Mouse (Mus musculus) retina, adult 2 months (tissue): ENCODE measurements around the gene Ror2.

Source experiments
- DNase-seq: peaks from one replicate; pipeline ENCODE4 v3.0.0-alpha.2; 2012; ENCODE audit warnings: low read depth, low spot score

The Ror2 gene

GRCm38 (mm10) chr13:53233826-53234786 lies 51.8 kb downstream of the Ror2 start:
- no peak for DNase-seq

GRCm38 (mm10) chr13:53233381-53233780 lies 52.5 kb downstream of the Ror2 start:
- no peak for DNase-seq

GRCm38 (mm10) chr13:53232419-53232818 lies 53.5 kb downstream of the Ror2 start:
- no peak for DNase-seq

- DNase-seq, result no peak
These were observed 55.3 kb downstream of the Ror2 start for GRCm38 (mm10) chr13:53230446-53231161.

GRCm38 (mm10) chr13:53227019-53227418 lies 58.9 kb downstream of the Ror2 start:
- no peak for DNase-seq

GRCm38 (mm10) chr13:53226461-53226860 lies 59.5 kb downstream of the Ror2 start:
- no peak for DNase-seq

- no peak for DNase-seq
These were observed 60.0 kb downstream of the Ror2 start for GRCm38 (mm10) chr13:53225925-53226324.

- DNase-seq, result no peak
These were observed 64.7 kb downstream of the Ror2 start for GRCm38 (mm10) chr13:53221176-53221575.

GRCm38 (mm10) chr13:53219889-53220288 lies 66.0 kb downstream of the Ror2 start:
- no peak for DNase-seq

- DNase-seq, result no peak
These were observed 66.5 kb downstream of the Ror2 start for GRCm38 (mm10) chr13:53219391-53219790.

GRCm38 (mm10) chr13:53217396-53217975 lies 68.4 kb downstream of the Ror2 start:
- DNase-seq, result no peak

GRCm38 (mm10) chr13:53211971-53212733 lies 73.8 kb downstream of the Ror2 start:
- no peak for DNase-seq

- DNase-seq, result no peak
These were observed 77.4 kb downstream of the Ror2 start for GRCm38 (mm10) chr13:53208556-53208955.

- DNase-seq, result no peak
These were observed 80.6 kb downstream of the Ror2 start for GRCm38 (mm10) chr13:53205128-53205911.

- DNase-seq, result no peak
These were observed 83.5 kb downstream of the Ror2 start for GRCm38 (mm10) chr13:53202439-53202830.

GRCm38 (mm10) chr13:53201628-53202438 lies 84.1 kb downstream of the Ror2 start:
- no peak for DNase-seq

GRCm38 (mm10) chr13:53200121-53200520 lies 85.8 kb downstream of the Ror2 start:
- DNase-seq, result no peak

GRCm38 (mm10) chr13:53199262-53199661 lies 86.7 kb downstream of the Ror2 start:
- DNase-seq, result no peak

GRCm38 (mm10) chr13:53196690-53197089 lies 89.2 kb downstream of the Ror2 start:
- DNase-seq, result no peak
